Mouse (Mus musculus): Measurements from ENCODE around the gene Trim45. TPM values are rescaled to one million over a fixed set of nuclear protein-coding genes. Genes with fewer than 3 reads are reported as not detected.

Trim45 gene
- 3.4 and 5.2 TPM in 2 replicates for polyA plus RNA-seq (2012)

DNA sequence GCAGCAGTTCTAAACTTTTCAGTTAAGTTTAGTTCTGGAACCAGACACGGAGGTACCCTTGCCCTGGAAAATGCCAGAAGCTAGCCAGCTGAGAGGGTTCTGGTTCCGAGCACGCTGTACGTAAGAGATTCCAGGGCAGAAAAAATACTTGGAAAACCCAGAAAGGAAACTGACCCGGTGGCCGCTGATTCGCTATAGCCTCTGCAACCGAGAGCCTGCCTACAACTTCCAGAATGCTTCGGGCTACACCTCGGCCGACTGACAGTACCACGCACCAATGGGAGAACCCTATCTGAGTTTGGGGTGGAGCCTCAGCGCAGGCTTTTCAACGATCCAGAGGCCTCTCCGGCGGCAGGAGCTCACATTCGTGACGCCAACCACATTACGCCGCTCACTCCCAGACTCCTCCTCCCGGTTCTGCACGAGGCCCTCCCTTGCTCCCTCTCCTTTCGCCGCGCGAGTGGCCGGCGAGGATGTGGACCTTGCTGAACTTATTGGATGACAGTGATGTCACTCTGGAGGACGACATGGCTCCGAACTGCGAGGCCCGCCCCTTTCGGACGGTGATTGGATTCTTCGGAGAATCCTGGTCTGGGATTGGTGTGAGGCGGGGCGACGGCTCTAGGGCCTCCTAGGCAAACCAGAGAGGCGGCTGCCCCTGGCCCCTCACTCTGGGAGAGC, at the start of gene Trim45:
Trim45 (plus strand) TSS at position 378 of the 681 bp plus-strand sequence.

DNA sequence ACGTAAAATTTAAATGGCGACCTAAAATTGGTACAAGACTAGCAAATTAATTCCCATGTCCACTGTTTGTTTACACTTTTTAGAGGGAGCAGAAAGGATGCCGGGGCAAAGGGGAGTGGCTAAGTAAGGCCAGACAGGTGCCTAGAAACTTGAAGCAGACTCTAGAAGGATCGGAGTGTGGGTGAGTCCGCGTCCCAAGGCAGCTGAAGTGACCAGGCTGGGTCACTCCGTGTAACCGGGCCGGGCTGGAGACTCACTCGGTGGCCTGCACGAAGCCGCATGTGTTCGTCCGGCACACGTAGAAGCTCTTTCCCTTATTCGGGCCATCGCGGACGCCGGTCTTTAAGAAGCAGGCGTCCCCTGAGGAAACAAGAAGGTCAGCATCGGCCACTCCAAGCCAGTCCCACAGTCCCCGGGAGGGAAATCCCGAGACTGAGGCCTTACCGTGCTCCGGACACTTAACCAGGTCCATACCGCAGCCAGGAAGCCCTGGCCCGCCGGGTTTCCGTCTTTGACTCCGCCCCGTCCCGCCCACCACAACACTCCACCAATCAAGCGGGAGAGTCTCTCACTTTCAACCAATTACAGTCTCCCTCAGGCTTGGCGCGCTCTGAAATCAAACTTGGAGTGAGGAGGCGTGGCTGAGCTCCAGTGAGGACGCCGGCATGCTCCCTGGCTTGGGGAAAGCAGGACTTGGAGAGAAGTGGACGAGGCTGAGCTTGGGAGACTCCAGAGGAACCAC, 47.3 kb downstream of the Trim45 start, which contains the start of gene Ttf2:
Ttf2 (minus strand) TSS at position 488 of the 742 bp plus-strand sequence.

Other genes with a start within 250 kb of the Trim45 start
- gene Man1a2, start 236.7 kb upstream of the Trim45 start, polyA plus RNA-seq (2012), result 71.7 and 75.3 TPM in 2 replicates
- not detected in 2 replicates for gene Vtcn1, start 96.7 kb upstream of the Trim45 start, polyA plus RNA-seq (2012)
- gene Ttf2, start 47.5 kb downstream of the Trim45 start, polyA plus RNA-seq (2012), result 4.1 and 4.4 TPM in 2 replicates
- 0.16 and 0.34 TPM in 2 replicates for gene Cd101, start 107.4 kb downstream of the Trim45 start, polyA plus RNA-seq (2012)
- gene Ptgfrn, start 188.1 kb downstream of the Trim45 start, polyA plus RNA-seq (2012), result 0.04 TPM in 2 replicates